Mouse (Mus musculus): Measurements from ENCODE around the gene Klhl8. TPM values are rescaled to one million over a fixed set of nuclear protein-coding genes. Genes with fewer than 3 reads are reported as not detected.
A peak's percentile ranks its signal among the peaks of the same experiment; 100 is the strongest.

The Klhl8 gene
- polyA plus RNA-seq, 1 experiment: 4.9 TPM

DNA sequence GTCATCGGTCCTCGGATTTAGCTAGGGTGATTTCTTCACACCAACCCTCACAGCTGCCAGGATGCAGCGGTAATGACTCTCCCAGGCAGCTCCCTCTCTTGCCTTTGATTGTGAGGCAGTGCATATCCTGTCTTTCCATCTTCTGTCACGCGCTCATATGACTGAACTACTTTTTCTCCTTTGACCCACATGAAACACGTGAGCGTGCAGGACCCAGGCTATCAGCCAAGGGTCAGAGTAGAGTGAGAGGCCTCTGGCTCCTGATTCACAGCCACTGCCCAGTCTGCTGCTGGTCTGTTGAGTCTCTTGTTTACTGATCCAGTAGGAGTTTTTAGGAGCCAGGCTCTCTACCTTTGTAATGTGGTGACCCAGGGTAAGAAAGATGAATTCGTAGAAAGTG, 62.5 kb downstream of the Klhl8 start:
- TF ChIP-seq POLR2A (IDR thresholded peaks at IDR 0.05; ENCODE audit: low read depth, low read length) (no peak), CTCF (IDR thresholded peaks at IDR 0.05; ENCODE audit: borderline replicate concordance, insufficient read depth, low read length) (no peak)

DNA sequence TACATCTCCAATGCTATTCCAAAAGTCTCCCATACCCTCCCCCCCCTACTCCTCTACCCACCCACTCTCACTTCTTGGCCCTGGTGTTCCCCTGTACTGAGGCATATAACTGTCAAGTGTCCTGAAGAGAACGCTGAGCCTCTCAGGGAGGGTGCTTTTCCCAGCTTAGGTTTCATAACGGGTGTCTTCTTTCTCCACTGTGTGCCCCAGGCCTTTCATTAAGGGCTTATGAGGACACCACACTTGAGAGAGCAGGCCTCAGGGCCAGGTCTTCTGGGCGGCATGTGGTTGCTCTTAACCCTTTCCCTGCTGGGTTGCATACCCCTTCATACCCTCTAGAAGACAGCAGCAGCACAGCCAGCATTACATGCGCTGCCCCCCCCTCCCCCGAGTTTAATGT, 64.5 kb downstream of the Klhl8 start:
- Histone ChIP-seq H3K4me3 (ENCODE audit: insufficient read depth, low read length) (no peak overlapping the region), H3K27ac (ENCODE audit: insufficient read depth, low read length) (no peak overlapping the region), H3K4me1 (ENCODE audit: control insufficient read depth, insufficient read depth, low read length) (no peaks in the 10 kb centered on the region)
- TF ChIP-seq CTCF (IDR thresholded peaks at IDR 0.05; ENCODE audit: borderline replicate concordance, insufficient read depth, low read length) (no peak), POLR2A (IDR thresholded peaks at IDR 0.05; ENCODE audit: low read depth, low read length) (no peak)

More for the DNA sequence above, 62.5 kb downstream of the Klhl8 start:
- H3K27ac ChIP-seq (ENCODE audit: insufficient read depth, low read length): no peak overlapping the region
- H3K4me3 ChIP-seq (ENCODE audit: insufficient read depth, low read length): no peak overlapping the region
- peaks cover 3% of the 10 kb centered on the region; the same call in 1 of the 2 replicates for H3K4me1 ChIP-seq (ENCODE audit: control insufficient read depth, insufficient read depth, low read length)

DNA sequence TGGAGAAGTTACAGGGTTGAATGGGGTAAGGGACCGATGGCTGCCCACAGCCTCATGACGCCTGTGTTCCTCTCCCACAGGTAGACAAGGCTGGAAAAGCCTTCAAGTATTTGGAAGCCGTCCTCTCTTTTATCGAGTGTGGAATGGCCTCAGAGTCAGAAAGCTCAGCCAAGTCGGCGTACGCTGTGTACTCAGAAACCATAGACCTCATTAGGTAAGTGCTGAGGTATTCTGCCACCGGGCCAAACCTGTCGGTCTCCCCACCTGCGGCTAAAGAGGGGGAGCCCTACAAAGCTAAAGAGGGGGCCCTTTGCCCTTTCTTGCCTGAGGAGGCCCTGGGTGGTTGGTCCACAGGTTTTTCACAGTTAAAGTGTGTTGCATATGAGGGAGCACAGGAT, 64.9 kb downstream of the Klhl8 start:
- no peak for TF ChIP-seq CTCF (IDR thresholded peaks at IDR 0.05; ENCODE audit: borderline replicate concordance, insufficient read depth, low read length)
- Histone ChIP-seq H3K4me1 (ENCODE audit: control insufficient read depth, insufficient read depth, low read length) (no peaks in the 10 kb centered on the region), H3K27ac (ENCODE audit: insufficient read depth, low read length) (no peak overlapping the region), H3K4me3 (ENCODE audit: insufficient read depth, low read length) (no peak overlapping the region)

DNA sequence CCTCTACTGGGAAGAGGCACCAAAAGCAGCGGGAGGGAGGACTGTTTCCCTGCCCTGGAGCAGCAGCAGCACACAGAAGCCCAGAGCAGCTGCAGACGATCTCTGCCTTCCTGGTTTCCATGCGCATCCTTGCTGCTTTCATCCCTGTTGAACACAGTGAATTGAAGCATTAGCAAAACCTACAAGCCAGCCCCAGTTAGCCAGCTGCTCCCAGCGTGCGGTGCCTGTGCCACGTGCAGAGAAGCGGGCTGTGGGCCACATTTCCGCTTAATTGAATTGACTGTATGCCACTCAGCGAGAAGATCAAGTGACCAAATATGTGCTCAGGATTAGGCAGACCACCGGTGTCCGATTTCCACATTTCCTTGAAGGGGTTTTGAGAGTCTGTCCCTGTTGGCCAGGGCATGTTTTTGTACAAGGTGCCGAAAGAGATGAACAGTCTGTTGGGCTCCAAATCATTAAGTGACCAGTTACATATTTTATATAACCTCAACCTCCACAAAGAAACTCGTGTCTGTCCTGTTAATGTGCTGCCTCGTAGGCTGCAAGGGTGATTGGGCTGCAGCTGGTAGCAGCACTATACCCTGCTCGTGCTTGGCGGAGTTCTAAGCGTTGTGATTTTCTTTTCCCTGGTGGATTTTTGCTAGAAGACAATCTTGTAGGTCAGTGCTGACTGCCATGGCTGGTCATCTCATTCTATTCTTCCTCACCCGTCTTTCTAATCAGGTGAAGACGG, 65.5 kb downstream of the Klhl8 start:
- TF ChIP-seq CTCF (IDR thresholded peaks at IDR 0.05; ENCODE audit: borderline replicate concordance, insufficient read depth, low read length) (no peak), POLR2A (IDR thresholded peaks at IDR 0.05; ENCODE audit: low read depth, low read length) (no peak)
- H3K27ac ChIP-seq (ENCODE audit: insufficient read depth, low read length): no peak overlapping the region
- H3K4me3 ChIP-seq (ENCODE audit: insufficient read depth, low read length): no peak overlapping the region
- H3K4me1 ChIP-seq (ENCODE audit: control insufficient read depth, insufficient read depth, low read length): no peaks in the 10 kb centered on the region

DNA sequence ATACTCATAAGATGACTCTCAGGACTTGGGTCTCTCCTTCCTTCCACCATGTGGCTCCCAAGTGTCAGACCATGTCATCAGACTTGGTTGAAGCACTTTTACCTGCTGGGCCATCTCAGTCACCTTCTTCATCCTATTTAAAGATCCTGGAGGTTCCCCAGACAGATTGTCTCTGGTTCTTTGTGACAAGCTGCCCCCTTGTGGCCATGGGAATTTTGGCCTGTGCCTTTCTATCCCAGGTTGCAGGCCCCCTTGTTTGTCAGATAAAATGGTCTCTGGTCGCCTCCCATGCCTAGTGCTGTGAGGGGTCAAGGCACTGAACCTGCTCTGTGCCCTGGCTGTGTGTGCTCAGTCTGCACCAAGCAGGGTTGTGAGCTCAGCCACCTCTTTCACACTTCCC, 67.1 kb downstream of the Klhl8 start:
- Histone ChIP-seq H3K4me1 (ENCODE audit: control insufficient read depth, insufficient read depth, low read length) (peaks cover 1% of the 10 kb centered on the region; the same call in 1 of the 2 replicates), H3K27ac (ENCODE audit: insufficient read depth, low read length) (no peak overlapping the region), H3K4me3 (ENCODE audit: insufficient read depth, low read length) (no peak overlapping the region)
- TF ChIP-seq POLR2A (IDR thresholded peaks at IDR 0.05; ENCODE audit: low read depth, low read length) (no peak), CTCF (IDR thresholded peaks at IDR 0.05; ENCODE audit: borderline replicate concordance, insufficient read depth, low read length) (0 out of 2 replicates have a peak, but pooled peaks have one; percentile 7)

GRCm38 (mm10) chr5:103839265-103839626, 71.8 kb downstream of the Klhl8 start:
- no peak for TF ChIP-seq POLR2A (IDR thresholded peaks at IDR 0.05; ENCODE audit: low read depth, low read length)
- no peak for TF ChIP-seq CTCF (IDR thresholded peaks at IDR 0.05; ENCODE audit: borderline replicate concordance, insufficient read depth, low read length)
- H3K4me1 ChIP-seq (ENCODE audit: control insufficient read depth, insufficient read depth, low read length): peaks cover 18% of the 10 kb centered on the region
- H3K27ac ChIP-seq (ENCODE audit: insufficient read depth, low read length): peak overlapping the region; percentile 23; the same call in 1 of the 2 replicates
- H3K4me3 ChIP-seq (ENCODE audit: insufficient read depth, low read length): no peak overlapping the region

DNA sequence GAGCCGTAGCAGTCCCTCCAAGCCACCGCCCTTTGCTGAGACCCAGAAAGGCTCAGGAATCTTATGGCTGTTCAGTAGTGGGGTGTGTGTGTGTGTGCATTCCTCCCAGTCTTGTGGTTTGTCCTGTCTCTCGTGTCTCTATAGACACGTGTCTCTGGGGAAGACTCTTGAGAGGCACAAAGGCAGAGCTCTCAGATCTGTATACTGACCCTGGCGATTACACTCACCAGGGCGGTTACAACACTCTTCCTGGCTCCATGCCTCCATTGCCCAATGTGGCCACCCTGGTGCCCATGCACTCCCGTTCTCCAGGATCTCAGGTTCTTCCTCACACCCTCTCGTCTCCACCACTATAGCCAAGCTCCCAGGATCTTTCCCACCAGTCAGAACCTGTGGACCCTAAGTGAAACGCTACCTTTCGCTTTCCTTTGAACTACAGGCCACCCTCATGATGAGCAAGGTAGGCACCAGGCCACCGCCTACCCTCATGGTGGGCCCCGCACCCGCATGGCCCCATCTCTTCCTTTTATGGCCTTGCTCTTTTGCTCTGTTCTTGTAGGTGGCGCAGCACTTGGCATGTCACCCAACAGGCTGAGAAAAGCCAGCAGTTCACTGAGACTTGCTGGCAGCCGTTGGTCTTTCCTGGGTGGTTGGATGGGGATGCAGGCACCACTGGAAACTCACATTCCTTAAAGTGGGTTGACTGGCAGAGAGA, 72.4 kb downstream of the Klhl8 start:
- Histone ChIP-seq H3K4me1 (ENCODE audit: control insufficient read depth, insufficient read depth, low read length) (peaks cover 18% of the 10 kb centered on the region), H3K4me3 (ENCODE audit: insufficient read depth, low read length) (no peak overlapping the region), H3K27ac (ENCODE audit: insufficient read depth, low read length) (0 out of 2 replicates have a peak overlapping the region, but pooled peaks have one; percentile 6)
- no peak for TF ChIP-seq POLR2A (IDR thresholded peaks at IDR 0.05; ENCODE audit: low read depth, low read length)
- no peak for TF ChIP-seq CTCF (IDR thresholded peaks at IDR 0.05; ENCODE audit: borderline replicate concordance, insufficient read depth, low read length)

DNA sequence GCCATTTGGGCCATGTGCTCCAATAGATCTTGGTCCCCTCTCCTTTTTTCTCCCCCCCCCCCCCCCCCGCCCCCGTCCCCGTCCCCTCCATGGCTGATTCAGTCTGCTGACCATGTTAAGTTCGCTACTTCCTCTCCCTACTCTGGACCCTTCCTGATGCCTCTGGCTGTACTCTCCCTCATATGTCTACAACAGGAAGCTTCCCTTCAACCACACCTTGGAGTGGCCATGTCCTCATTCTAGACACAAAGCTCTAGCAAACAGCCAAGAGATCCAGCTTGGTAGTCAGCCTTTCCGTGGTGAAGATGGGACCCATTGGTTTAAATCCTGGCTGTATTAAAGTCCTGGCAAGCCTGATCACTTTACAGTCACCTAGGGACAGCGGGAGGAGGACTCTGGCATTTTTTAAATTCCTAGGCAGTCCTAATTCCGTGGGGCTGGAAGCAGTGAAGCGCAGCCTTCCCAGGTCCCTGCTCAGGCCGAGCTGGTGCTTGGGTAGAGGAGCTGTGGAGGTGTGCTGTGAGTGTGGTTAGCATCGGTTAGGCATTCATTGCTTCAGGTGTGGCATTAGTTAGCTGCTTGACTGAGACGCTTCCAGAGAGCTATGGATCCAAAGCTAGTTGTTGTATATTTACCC, 74.8 kb downstream of the Klhl8 start:
- no peak overlapping the region for H3K4me3 ChIP-seq (ENCODE audit: insufficient read depth, low read length)

GRCm38 (mm10) chr5:103835471-103836147, 75.5 kb downstream of the Klhl8 start:
- TF ChIP-seq CTCF (IDR thresholded peaks at IDR 0.05; ENCODE audit: borderline replicate concordance, insufficient read depth, low read length): no peak
- no peak for TF ChIP-seq POLR2A (IDR thresholded peaks at IDR 0.05; ENCODE audit: low read depth, low read length)
- Histone ChIP-seq H3K4me3 (ENCODE audit: insufficient read depth, low read length) (no peak overlapping the region), H3K27ac (ENCODE audit: insufficient read depth, low read length) (no peak overlapping the region), H3K4me1 (ENCODE audit: control insufficient read depth, insufficient read depth, low read length) (peaks cover 19% of the 10 kb centered on the region)

More for the DNA sequence above, 74.8 kb downstream of the Klhl8 start:
- TF ChIP-seq CTCF (IDR thresholded peaks at IDR 0.05; ENCODE audit: borderline replicate concordance, insufficient read depth, low read length) (no peak), POLR2A (IDR thresholded peaks at IDR 0.05; ENCODE audit: low read depth, low read length) (no peak)
- no peak overlapping the region for H3K27ac ChIP-seq (ENCODE audit: insufficient read depth, low read length)
- peaks cover 18% of the 10 kb centered on the region for H3K4me1 ChIP-seq (ENCODE audit: control insufficient read depth, insufficient read depth, low read length)

All from embryonic fibroblast, embryonic 13.5 days (primary cell).